Mouse (Mus musculus): ENCODE results near the gene Pdzd9.

Pdzd9 gene

GRCm38 (mm10) chr7:120670153-120670875 is at the start of gene Pdzd9:
Pdzd9 (minus strand) TSS chr7:120670343.
- peak; percentile 74 for DNase-seq (ENCODE audit: low spot score)

DNA sequence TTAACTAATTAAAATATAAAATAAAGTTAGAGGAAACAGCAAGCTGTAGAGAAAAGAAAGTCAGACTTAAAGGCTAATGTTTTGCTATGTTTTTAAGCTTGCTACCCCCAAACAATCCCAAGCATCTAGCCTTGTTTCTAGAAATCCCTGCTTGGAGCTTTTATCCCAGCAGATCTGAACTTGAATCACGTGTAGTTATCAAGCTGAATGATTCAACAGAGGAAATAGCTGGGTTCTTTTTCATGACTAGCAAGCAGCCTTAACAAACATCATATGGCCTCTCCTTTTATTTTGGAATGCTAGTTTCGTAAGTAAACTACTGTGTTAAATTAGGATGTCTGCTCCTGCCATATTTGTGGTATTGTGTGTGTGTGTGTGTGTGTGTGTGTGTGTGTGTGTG is 47.1 kb upstream of the Pdzd9 start:
- DNase-seq (ENCODE audit: low spot score) = no peak

DNA sequence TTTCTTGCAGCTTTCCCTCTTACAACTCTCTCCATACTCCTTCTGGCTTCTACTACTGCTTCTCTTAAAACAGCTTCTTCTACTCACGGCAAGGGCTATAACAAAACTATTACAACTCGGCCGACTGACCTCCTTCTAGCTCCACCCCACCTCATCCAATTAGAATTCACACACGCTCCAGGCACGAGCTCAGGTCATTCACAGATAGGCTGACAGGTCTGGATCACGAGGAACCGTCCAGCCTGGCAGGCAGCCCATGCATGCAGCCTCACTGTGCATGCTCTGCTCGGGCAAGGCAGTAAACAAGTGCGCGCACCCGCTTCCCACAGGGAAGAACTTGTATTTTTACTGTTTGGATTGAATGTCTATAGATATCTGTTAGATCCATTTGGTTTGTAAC is 43.8 kb upstream of the Pdzd9 start:
- DNase-seq (ENCODE audit: low spot score) = peak; percentile 28

- no peak for DNase-seq (ENCODE audit: low spot score)
Measured at GRCm38 (mm10) chr7:120713225-120713624, 43.1 kb upstream of the Pdzd9 start.

DNA sequence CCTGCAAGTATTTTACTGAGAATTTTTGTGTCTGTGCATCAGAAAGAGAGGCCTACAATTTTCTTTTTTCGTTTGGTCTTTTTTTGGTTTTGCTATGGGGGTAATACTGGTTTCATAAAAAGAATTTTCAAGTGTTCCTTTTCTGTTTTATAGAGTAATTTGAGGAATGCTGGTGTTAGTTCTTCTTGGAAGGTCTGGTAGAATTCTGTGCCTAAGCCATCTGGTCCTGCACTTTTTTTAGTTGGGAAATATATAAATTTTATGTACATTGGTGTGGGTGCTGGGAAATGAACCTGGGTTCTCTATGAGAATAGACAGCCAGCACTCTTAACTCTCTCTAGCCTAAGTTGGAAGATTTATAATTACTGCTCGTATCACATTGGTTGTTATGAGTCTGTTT is 41.9 kb upstream of the Pdzd9 start:
- DNase-seq (ENCODE audit: low spot score) = no peak

DNA sequence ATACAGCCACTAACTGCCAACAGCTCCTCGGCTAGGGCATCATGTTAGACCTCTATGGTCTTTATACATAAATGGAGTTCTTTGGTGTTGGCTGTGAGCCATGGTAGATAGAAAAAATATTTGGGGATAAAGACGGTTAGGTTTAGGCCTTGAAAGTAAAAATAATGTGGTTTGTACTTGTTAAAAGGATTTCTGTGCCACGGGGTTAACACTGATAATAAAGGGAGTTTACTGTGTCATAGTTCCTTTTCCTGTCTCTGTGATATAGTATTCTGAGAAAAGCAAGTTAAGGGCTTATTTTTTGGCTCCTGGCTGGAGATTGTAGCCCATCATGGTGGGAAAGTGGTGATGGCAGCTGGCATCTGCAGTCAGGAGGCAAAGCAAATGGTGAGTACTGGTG is 33.7 kb upstream of the Pdzd9 start:
- no peak for DNase-seq (ENCODE audit: low spot score)

DNA sequence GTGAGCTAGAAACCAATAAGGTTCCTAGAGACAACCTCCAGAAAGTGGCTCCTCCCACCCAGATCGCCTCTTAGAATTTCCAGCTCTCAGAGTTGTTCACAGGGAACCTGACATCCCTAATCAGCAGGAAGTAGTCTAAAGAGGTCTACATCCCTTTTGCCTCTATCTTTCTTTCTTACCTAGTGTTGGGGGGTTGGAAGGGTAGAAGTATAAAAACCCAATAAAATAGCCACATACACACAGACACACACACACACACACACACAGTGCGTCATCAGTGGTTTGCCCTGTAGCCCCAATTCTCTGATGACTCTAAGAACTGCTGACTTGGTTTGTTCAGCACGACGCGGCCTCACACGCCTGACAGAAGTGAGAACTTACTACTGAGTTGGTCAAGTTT is 29.4 kb upstream of the Pdzd9 start:
- DNase-seq (ENCODE audit: low spot score) = no peak

GRCm38 (mm10) chr7:120696331-120696730 is 26.2 kb upstream of the Pdzd9 start:
- DNase-seq (ENCODE audit: low spot score) = no peak

DNA sequence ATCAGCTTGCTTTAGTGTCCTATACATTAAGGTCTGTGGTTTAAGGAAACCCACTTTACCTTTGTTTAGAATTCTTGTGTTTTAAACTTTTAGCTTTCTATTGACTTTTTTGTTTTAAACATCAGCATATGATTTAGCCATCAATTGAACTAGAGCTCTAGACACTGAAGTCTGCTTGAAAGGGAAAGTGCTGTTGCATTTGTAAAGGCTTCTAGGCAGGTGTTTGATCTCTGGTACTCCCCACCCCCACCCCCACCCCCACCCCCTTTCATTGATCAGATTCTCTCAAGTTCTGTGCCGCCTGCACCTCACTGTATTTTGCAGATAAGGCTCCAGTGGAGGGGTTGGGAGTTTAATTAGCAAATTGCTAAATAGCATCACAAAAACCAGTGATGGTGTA is 25.5 kb upstream of the Pdzd9 start:
- no peak for DNase-seq (ENCODE audit: low spot score)

GRCm38 (mm10) chr7:120695196-120695595 is 25.1 kb upstream of the Pdzd9 start:
- DNase-seq (ENCODE audit: low spot score) = no peak

GRCm38 (mm10) chr7:120693831-120694375 is 23.8 kb upstream of the Pdzd9 start:
- no peak for DNase-seq (ENCODE audit: low spot score)

GRCm38 (mm10) chr7:120690634-120691033 is 20.5 kb upstream of the Pdzd9 start:
- DNase-seq (ENCODE audit: low spot score) = no peak

DNA sequence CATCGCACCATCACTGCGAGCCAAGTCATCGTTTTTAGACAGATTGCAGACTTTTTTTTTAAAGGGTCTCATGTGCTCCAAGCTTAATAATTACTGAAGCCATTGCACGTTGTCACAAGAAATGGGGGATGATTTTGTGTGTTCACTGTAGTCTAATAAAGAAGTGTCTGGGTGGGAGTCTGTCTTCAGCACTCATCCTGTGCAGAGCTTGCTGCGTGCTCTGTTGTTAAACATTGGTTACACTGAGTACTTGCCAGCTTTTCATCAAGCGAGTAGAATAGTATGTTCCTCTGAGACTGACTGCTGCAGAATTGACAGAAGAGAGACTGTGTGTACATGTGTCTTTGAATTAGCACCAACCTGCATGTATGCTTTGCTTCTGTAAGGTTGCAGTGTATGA is 15.1 kb upstream of the Pdzd9 start:
- no peak for DNase-seq (ENCODE audit: low spot score)

- DNase-seq (ENCODE audit: low spot score) = no peak
Measured at GRCm38 (mm10) chr7:120684731-120685161, 14.6 kb upstream of the Pdzd9 start.

DNA sequence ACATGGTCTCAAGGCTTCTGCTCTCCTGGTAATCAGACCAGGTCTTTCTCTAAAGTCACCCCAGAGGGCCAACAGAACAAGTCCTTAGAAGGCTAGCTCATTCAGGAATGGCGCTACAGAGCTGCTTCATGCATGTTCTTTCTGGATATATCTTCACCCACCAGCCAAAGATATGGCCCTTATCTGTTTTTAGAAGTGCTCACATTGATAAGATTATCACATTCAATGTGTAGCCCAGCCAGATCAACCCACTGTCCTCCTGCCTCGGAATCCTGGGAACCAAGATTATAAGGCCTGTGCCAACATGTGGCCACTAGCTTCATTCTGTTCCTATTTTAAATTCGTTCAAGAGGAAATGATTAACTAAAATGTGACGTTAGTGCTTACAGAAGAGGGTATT is 11.9 kb upstream of the Pdzd9 start:
- no peak for DNase-seq (ENCODE audit: low spot score)

- DNase-seq (ENCODE audit: low spot score) = no peak
Measured at GRCm38 (mm10) chr7:120679023-120679422, 8.9 kb upstream of the Pdzd9 start.

DNA sequence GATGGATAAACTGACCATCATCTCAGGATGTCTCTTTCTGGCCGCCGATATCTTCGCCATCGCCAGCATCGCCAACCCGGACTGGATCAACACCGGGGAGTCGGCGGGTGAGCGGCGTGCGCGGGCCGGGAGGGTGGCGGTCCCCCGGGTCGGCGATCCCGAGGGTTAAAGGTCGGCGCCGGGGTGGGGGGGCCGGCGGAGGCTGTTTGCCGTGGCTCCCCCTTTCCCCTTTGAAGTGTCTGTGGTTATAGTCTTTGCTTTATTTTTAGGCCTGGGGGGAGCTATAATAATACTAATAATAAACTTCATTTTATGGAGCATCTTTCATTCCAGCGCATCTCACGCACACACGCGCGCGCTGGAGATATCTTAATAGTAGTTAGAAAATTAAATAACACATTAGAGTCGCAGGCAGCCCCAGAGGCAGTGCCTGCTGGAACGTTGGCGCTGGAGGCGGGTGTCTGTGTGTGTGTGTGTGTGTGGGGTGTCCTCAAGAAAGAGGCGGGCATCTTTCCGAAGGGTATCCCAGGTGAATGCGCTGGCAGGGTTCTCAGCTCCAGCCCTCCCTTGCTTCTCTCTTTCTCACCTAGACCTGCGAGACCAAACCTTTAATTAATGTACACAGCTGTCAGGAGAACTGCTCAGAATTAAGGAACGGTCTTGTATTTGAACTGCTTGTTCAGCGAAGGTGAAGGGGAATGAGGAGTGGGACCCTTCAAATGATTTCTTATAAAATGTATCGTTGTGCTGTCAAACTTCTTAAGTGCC is 7.8 kb upstream of the Pdzd9 start:
- peak; percentile 23 for DNase-seq (ENCODE audit: low spot score)

GRCm38 (mm10) chr7:120677001-120677643 is 7.0 kb upstream of the Pdzd9 start, which contains the start of gene Mosmo:
Mosmo (plus strand) TSS chr7:120677618.
- DNase-seq (ENCODE audit: low spot score) = peak; percentile 68

GRCm38 (mm10) chr7:120671271-120671670 is 1.1 kb upstream of the Pdzd9 start:
- no peak for DNase-seq (ENCODE audit: low spot score)

GRCm38 (mm10) chr7:120662079-120662478 is 8.1 kb downstream of the Pdzd9 start:
- DNase-seq (ENCODE audit: low spot score) = no peak

DNA sequence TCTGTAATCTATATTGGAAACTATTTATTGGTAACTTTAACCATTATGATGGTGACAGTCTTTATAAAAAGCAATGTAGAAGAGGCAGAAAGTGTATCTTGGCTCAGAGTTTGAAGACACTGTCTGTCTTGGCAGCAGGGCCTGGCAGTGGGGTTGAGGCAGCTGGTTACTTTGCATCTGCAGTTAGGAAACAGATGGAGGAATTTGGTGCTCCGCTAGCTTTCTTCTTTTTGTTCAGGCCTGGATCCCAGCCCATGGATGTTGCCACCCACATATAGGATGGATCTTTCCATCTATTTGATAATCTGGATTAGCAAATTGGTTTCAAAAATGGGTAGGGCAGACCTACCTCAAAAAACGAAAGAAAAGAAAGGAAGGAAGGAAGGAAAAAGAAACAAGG is 22.3 kb downstream of the Pdzd9 start:
- DNase-seq (ENCODE audit: low spot score) = no peak

- no peak for DNase-seq (ENCODE audit: low spot score)
Measured at GRCm38 (mm10) chr7:120643217-120643616, 26.9 kb downstream of the Pdzd9 start.

DNA sequence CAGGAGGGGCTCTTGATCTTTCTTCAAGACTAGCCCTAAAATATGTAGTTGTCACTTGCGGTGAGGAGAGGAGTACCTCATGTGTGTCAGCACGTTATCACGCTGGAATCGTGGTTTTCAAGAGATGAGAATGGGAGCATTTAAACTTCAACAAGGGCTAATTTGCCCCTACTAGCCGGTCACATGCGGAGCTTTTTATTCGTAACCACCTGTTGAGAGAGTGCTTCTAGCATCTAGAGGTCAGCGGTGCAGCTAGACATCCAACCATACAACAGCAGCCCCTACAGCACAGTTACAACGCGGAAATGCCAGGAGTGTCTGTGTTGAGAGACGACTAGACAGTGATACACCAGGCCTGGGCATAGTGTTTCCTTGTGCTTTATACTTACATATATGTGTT is 34.3 kb downstream of the Pdzd9 start:
- DNase-seq (ENCODE audit: low spot score) = no peak
